Mouse (Mus musculus) myocyte (in vitro differentiated cells): ENCODE data around the gene Rpl4.

Experiments
- CEBPB ChIP-seq: IDR thresholded peaks from 2 replicates; pipeline ENCODE4 v1.6.1; 2011; ENCODE audit warnings: mild to moderate bottlenecking, moderate library complexity; ENCODE audit not compliant: poor library complexity, insufficient read depth, severe bottlenecking
- E2F4 ChIP-seq: IDR thresholded peaks from one replicate; pipeline ENCODE4 v1.6.1; 2011; ENCODE audit warnings: mild to moderate bottlenecking, control low read depth, moderate library complexity; ENCODE audit not compliant: insufficient read depth
- MAX ChIP-seq: IDR thresholded peaks from one replicate; pipeline ENCODE4 v1.6.1; 2011; ENCODE audit warnings: low read depth, mild to moderate bottlenecking, control low read depth
- MYOD1 ChIP-seq, 3 experiments: IDR thresholded peaks; one replicate each; pipeline ENCODE4 v1.6.1; 2011; ENCODE audit warnings: control low read depth in 2 of 3, low read depth in 2 of 3, mild to moderate bottlenecking in 2 of 3, moderate library complexity in 1 of 3; ENCODE audit not compliant: insufficient read length in 2 of 3, control insufficient read depth in 1 of 3
- MYOG ChIP-seq, 3 experiments: IDR thresholded peaks; one replicate each; pipeline ENCODE4 v1.6.1; 2011; ENCODE audit warnings: control low read depth in 2 of 3, low read depth in 2 of 3, mild to moderate bottlenecking in 2 of 3; ENCODE audit not compliant: insufficient read length in 2 of 3, control insufficient read depth in 1 of 3, insufficient read depth in 1 of 3
- POLR2A ChIP-seq: IDR thresholded peaks from one replicate; pipeline ENCODE4 v1.6.1; 2011; ENCODE audit warnings: low read depth, mild to moderate bottlenecking, control low read depth, moderate library complexity; ENCODE audit not compliant: insufficient read length
- POLR2AphosphoS2 ChIP-seq: IDR thresholded peaks from one replicate; pipeline ENCODE4 v1.6.1; 2011; ENCODE audit warnings: low read depth, control low read depth; ENCODE audit not compliant: insufficient read length
- REST ChIP-seq: IDR thresholded peaks from one replicate; pipeline ENCODE4 v1.6.1; 2011; ENCODE audit warnings: mild to moderate bottlenecking, control low read depth, moderate library complexity; ENCODE audit not compliant: insufficient read depth, insufficient read length
- TCF12 ChIP-seq: IDR thresholded peaks from one replicate; pipeline ENCODE4 v1.6.1; 2011; ENCODE audit warnings: mild to moderate bottlenecking, control low read depth; ENCODE audit not compliant: poor library complexity, insufficient read depth, severe bottlenecking
- USF1 ChIP-seq: IDR thresholded peaks from one replicate; pipeline ENCODE4 v1.6.1; 2011; ENCODE audit warnings: low read depth, mild to moderate bottlenecking, control low read depth, moderate library complexity

- TF ChIP-seq MAX (no peak), POLR2A (no peak), USF1 (no peak), TCF12 (no peak), E2F4 (no peak), POLR2AphosphoS2 (no peak), MYOD1 (IDR thresholded peaks at IDR 0.05; ENCODE audit: control insufficient read depth in 1 of 3, insufficient read length in 2 of 3, low read depth in 2 of 3) (no peak), MYOG (IDR thresholded peaks at IDR 0.05; ENCODE audit: control insufficient read depth in 1 of 3, insufficient read depth in 1 of 3, insufficient read length in 2 of 3, low read depth in 2 of 3) (no peak), REST (no peak), CEBPB (no peak)
Observed at GRCm38 (mm10) chr9:64216090-64216489, 42.9 kb downstream of the Rpl4 start.
